Mouse (Mus musculus) forebrain, postnatal 0 days (tissue): ENCODE measurements at regions not wholly inside any gene's neighbourhood (a gene's known extent, or its start where the extent isn't known, plus 50 kb on each side); places are given as distances from the start of the nearest gene placed in this dataset.

Experiments used
- ATAC-seq: fragments of 200-750 bp; cut with Nextera tagmentation; 2 replicates; pipeline ENCODE4 v1.8.0; 2017; ENCODE audit warnings: mild to moderate bottlenecking, moderate library complexity
- DNase-seq: peaks from one replicate; pipeline ENCODE4 v3.0.0-alpha.2; 2015
- H3K27ac ChIP-seq: fragments of 300-500 bp; sonication (generic); 2 replicates; pipeline ENCODE4 v1.5.1; 2014; ENCODE audit warnings: low read depth, mild to moderate bottlenecking, antibody characterized with exemption, low read length, moderate library complexity, mixed read lengths
- H3K27me3 ChIP-seq: fragments of 300-500 bp; sonication (generic); 2 replicates; pipeline ENCODE4 v1.6.1; 2014; ENCODE audit warnings: mild to moderate bottlenecking, low read length, mixed read lengths; ENCODE audit not compliant: insufficient read depth
- H3K36me3 ChIP-seq: fragments of 300-500 bp; sonication (generic); 2 replicates; pipeline ENCODE4 v1.6.1; 2014; ENCODE audit warnings: mild to moderate bottlenecking, moderate library complexity; ENCODE audit not compliant: insufficient read depth
- H3K4me1 ChIP-seq: fragments of 300-500 bp; sonication (generic); 2 replicates; pipeline ENCODE4 v1.6.1; 2014; ENCODE audit warnings: antibody characterized with exemption; ENCODE audit not compliant: insufficient read depth
- H3K4me2 ChIP-seq: fragments of 300-500 bp; sonication (generic); 2 replicates; pipeline ENCODE4 v1.6.1; 2014; ENCODE audit warnings: low read depth, mild to moderate bottlenecking, moderate library complexity
- H3K4me3 ChIP-seq: fragments of 300-500 bp; sonication (generic); 2 replicates; pipeline ENCODE4 v1.5.1; 2014; ENCODE audit warnings: low read depth, low read length, mixed read lengths
- H3K9ac ChIP-seq: fragments of 300-500 bp; sonication (generic); 2 replicates; pipeline ENCODE4 v1.6.1; 2014; ENCODE audit warnings: mild to moderate bottlenecking
- H3K9me3 ChIP-seq: fragments of 300-500 bp; sonication (generic); 2 replicates; pipeline ENCODE4 v1.6.1; 2016; ENCODE audit warnings: low read length
- CTCF ChIP-seq: sonication (generic); IDR thresholded peaks from 2 replicates; pipeline ENCODE4 v1.5.1; 2016; ENCODE audit warnings: antibody characterized with exemption, control low read depth, low read depth
- WGBS: fragments of 180-500 bp; shearing (Covaris S2); extraction: QIAGEN DNeasy Blood & Tissue Kit; methylation state at CpG from one replicate; pipeline ENCODE4 v1.1.7; 2014; 5-methylcytosine and 5-hydroxymethylcytosine counted together

GRCm38 (mm10) chr4:72511220-72511619 is 310.5 kb upstream of the Tle1 start:
- no peak for DNase-seq

DNA sequence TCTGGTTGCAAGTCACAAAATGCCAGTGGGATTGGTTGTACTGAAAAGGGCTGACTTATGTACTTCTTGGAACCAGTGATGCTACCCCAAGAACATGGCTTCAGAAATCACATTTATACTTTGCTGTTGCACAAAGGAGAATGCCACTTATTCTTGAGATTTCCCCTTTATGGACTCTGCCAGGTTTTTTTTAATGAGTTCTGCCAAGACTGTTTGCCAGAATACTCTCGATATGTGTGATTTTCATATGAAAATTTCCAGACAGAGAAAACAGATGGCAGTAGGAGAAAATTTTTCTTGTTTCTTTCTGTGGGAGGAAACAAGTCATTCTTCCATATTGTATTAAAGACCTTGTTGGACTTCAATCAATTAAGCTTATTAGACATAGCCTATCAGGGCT is 281.0 kb upstream of the Tle1 start:
- Histone ChIP-seq H3K9me3 (no peaks in the 10 kb centered on the region), H3K36me3 (no peaks in the 10 kb centered on the region), H3K4me3 (no peak overlapping the region), H3K27me3 (no peaks in the 10 kb centered on the region), H3K4me1 (no peaks in the 10 kb centered on the region), H3K9ac (no peak overlapping the region), H3K4me2 (no peak overlapping the region), H3K27ac (no peak overlapping the region)
- ATAC-seq (no peak), DNase-seq (peak; percentile 41)
- no peak for TF ChIP-seq CTCF
- WGBS: 43% methylated on average over 1 of the region's 1 CpGs

More at GRCm38 (mm10) chr4:72511220-72511619, 310.5 kb upstream of the Tle1 start:
- no peak overlapping the region for H3K27ac ChIP-seq
- ATAC-seq: no peak
- no peak overlapping the region for H3K9ac ChIP-seq
- H3K4me2 ChIP-seq: no peak overlapping the region
- no peaks in the 10 kb centered on the region for H3K4me1 ChIP-seq
- WGBS: 55% methylated on average over 1 of the region's 1 CpGs
- H3K27me3 ChIP-seq: no peaks in the 10 kb centered on the region
- TF ChIP-seq CTCF: no peak
- no peaks in the 10 kb centered on the region for H3K9me3 ChIP-seq
- no peak overlapping the region for H3K4me3 ChIP-seq
- no peaks in the 10 kb centered on the region for H3K36me3 ChIP-seq

DNA sequence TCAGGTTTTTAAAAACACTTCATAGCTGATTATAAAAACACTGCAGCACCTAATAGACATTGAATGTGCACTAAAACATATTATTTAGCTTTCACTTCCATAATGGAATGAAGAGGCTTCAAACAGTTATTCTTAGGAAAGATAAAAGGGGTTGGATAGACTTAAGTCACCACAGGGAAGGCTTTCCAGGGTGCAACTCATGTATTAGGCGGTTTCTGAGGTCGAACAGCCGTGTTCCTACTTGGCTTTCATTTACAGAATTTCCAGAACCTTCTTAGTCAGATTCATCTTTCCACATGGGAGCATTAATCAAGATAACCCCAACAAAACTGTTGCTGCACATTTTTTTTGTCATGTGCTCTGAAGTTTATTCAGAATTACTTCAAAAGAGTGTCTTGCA is 279.8 kb upstream of the Tle1 start:
- H3K27me3 ChIP-seq: no peaks in the 10 kb centered on the region
- H3K4me2 ChIP-seq: no peak overlapping the region
- TF ChIP-seq CTCF: no peak
- 80% methylated on average over 3 of the region's 3 CpGs for WGBS
- no peak overlapping the region for H3K27ac ChIP-seq
- no peak overlapping the region for H3K4me3 ChIP-seq
- H3K36me3 ChIP-seq: no peaks in the 10 kb centered on the region
- H3K9me3 ChIP-seq: no peaks in the 10 kb centered on the region
- H3K9ac ChIP-seq: no peak overlapping the region
- ATAC-seq (no peak), DNase-seq (no peak)
- no peaks in the 10 kb centered on the region for H3K4me1 ChIP-seq

GRCm38 (mm10) chr4:72469236-72469875 is 268.6 kb upstream of the Tle1 start:
- peak; percentile 58 for DNase-seq
- no peak overlapping the region for H3K4me2 ChIP-seq
- ATAC-seq: peak; percentile 48
- H3K4me1 ChIP-seq: no peaks in the 10 kb centered on the region
- TF ChIP-seq CTCF: no peak
- 6% methylated on average over 1 of the region's 1 CpGs for WGBS
- H3K4me3 ChIP-seq: no peak overlapping the region
- no peak overlapping the region for H3K27ac ChIP-seq
- no peaks in the 10 kb centered on the region for H3K27me3 ChIP-seq
- no peaks in the 10 kb centered on the region for H3K9me3 ChIP-seq
- H3K9ac ChIP-seq: no peak overlapping the region
- H3K36me3 ChIP-seq: no peaks in the 10 kb centered on the region

DNA sequence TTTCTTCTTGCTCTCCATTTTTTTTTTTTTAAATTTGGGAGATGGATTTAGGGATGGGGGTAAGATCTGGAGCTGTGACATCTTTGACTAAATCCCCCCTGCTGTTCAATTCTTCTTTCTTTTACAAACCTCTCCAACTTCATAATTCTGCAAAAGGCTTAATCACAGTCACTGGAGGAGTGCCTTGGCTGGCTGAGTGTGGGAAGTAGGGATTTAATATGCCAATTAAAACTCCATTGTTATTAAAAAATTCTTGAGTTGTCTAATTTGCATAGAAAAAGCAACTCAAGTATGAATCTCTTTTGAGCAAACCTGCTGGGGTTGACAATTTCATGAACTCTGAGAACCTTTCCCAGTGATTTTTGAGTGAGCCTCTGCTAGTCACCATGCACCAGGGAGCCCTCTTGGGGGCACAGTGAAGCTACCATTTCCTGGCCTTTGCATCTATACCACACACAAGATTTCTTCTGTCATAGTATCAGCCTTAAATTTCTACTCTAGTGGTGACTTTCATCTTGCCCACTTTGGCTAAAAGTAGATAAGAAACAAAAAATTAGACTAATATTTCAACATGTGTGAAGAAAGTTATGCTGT is 243.6 kb upstream of the Tle1 start:
- peak; percentile 37 for DNase-seq
- Histone ChIP-seq H3K27ac (no peak overlapping the region), H3K4me1 (no peaks in the 10 kb centered on the region), H3K4me3 (no peak overlapping the region), H3K4me2 (no peak overlapping the region), H3K9me3 (no peaks in the 10 kb centered on the region), H3K27me3 (no peaks in the 10 kb centered on the region), H3K36me3 (no peaks in the 10 kb centered on the region), H3K9ac (no peak overlapping the region)
- peak; percentile 72; the same call in 1 of the 2 replicates for ATAC-seq
- TF ChIP-seq CTCF: no peak

DNA sequence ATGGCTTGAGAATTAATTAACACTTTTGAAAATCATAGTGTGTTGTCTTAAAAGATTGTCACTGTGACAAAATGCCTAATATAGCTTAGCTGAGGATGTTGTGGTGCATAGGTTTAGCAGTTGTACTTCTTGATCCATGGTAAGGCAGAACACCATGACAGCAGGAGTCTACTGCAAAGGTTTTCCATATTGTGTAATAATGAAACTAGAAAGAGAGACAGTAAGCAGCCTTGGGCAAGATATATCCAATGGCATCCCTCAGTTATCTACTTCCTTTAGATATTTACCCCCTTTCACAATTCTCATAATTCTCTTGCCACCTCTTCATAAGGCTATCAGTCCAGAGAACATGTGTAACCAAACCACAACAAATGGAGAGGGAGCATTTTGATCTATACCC is 236.6 kb upstream of the Tle1 start:
- Histone ChIP-seq H3K4me2 (no peak overlapping the region), H3K27me3 (no peaks in the 10 kb centered on the region), H3K9ac (no peak overlapping the region), H3K27ac (no peak overlapping the region), H3K9me3 (no peaks in the 10 kb centered on the region), H3K4me3 (no peak overlapping the region), H3K36me3 (no peaks in the 10 kb centered on the region), H3K4me1 (no peaks in the 10 kb centered on the region)
- no peak for TF ChIP-seq CTCF
- DNase-seq (no peak), ATAC-seq (no peak)

- TF ChIP-seq CTCF: no peak
- no peak overlapping the region for H3K4me2 ChIP-seq
- ATAC-seq (no peak), DNase-seq (no peak)
- no peaks in the 10 kb centered on the region for H3K36me3 ChIP-seq
- H3K27me3 ChIP-seq: no peaks in the 10 kb centered on the region
- no peak overlapping the region for H3K9ac ChIP-seq
- H3K9me3 ChIP-seq: no peaks in the 10 kb centered on the region
- H3K4me1 ChIP-seq: no peaks in the 10 kb centered on the region
- no peak overlapping the region for H3K4me3 ChIP-seq
- 100% methylated on average over 1 of the region's 1 CpGs for WGBS
- H3K27ac ChIP-seq: no peak overlapping the region
These were observed 224.6 kb upstream of the Tle1 start for GRCm38 (mm10) chr4:72425316-72425715.
